Mouse (Mus musculus): Measurements from ENCODE around the gene B4galt3. TPM values are rescaled to one million over a fixed set of nuclear protein-coding genes. Genes with fewer than 3 reads are reported as not detected.
A peak's percentile ranks its signal among the peaks of the same experiment; 100 is the strongest.

Gene B4galt3
- polyA plus RNA-seq, 1 experiment from 2014 or later = 65.2 TPM

DNA sequence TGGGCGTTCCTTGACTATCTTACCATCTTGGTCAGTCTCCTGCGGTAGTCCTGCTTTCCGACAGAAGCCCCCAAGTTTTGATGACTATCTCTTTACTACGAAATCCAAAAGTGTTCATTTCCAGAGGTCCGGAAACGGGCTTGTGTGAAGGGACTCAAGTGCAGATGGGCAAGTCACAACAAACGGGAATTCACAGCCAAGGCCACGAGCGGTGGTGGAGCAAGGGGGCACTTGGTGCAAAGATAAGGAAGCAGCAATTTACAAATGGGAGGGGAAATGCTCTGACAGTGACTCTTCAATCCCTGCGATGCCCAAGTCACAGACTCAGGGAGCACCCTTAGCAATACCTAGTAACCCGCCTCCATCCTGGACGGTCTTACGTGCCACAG, 22.7 kb upstream of the B4galt3 start:
- Histone ChIP-seq H3K9me3 (no peaks in the 10 kb centered on the region), H3K27me3 (ENCODE audit: poor library complexity, severe bottlenecking) (peaks cover 5% of the 10 kb centered on the region), H3K4me1 (peaks cover 66% of the 10 kb centered on the region), H3K4me3 (peak overlapping the region; percentile 84), H3K36me3 (replicated peaks) (peaks cover 32% of the 10 kb centered on the region), H3K27ac (peak overlapping the region; percentile 95)
- no peak for DNase-seq (ENCODE audit: extremely low spot score, low spot score)
- 16% methylated on average over 13 of the region's 13 CpGs for WGBS

DNA sequence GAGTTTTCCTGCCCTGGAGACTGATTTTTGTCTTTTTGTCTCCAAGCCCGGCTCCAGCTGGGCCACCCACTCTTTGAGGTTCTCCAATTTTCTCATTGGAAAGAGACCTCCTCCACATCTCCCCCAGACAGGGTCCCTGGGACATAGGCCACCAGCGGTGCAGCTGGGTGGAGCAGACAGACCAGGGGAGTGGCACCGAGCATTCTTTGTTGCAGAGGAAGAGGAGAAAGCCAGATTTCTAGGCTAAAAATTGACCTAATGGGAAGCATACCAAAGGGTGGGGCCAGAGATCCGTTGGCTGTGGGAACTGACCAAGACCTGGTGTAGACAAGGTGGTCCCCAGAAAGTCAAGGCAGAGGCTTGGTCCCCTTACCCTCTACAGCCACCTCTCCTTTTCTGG, 22.2 kb upstream of the B4galt3 start:
- WGBS = 37% methylated on average over 4 of the region's 4 CpGs
- Histone ChIP-seq H3K36me3 (replicated peaks) (peaks cover 32% of the 10 kb centered on the region), H3K4me3 (peak overlapping the region; percentile 84), H3K27me3 (ENCODE audit: poor library complexity, severe bottlenecking) (peaks cover 10% of the 10 kb centered on the region), H3K27ac (peak overlapping the region; percentile 95), H3K9me3 (no peaks in the 10 kb centered on the region), H3K4me1 (peaks cover 71% of the 10 kb centered on the region)
- no peak for DNase-seq (ENCODE audit: extremely low spot score, low spot score)

DNA sequence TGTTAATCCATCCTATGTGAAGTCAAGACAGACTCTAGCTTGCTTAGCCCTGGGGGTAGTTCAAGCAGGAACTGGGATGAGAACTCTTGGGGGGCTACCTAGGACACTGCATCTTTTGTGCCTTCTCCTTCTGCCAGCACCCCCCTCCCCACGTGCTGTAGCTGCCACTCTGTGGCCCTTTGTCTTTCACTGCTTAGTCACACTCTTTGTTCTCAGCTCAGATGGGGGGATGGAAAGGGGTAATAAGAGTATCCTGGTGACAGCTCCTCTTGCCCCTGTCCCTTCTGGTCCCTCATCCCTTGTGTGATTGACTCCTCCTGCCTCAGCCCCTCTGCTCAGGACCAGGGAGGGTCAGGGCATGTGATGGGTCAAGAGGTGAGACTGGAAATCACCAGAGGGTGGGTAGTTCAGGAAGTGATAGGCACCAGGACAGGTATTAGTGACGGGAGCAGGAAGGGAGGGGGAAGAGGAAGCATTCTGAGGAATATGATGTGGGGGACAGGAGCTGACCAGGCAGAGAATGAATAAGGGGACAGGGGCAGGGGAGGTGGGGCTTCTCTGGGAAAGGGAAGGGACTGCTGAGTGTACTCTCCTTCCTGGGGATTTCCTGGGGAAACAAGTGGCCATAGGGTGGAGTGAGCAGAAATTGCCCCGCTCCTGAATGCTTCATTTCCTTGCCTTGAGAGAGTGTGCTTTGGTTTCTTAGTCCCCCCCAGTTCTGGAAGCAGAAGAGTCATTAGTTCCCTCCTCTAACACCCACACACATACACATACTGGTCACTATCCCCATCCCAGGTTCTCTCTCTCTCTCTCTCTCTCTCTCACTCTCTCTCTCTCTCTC, 21.5 kb upstream of the B4galt3 start:
- 31% methylated on average over 3 of the region's 3 CpGs for WGBS
- H3K9me3 ChIP-seq = no peaks in the 10 kb centered on the region
- peaks cover 30% of the 10 kb centered on the region for H3K36me3 ChIP-seq (replicated peaks)
- peak overlapping the region; percentile 95 for H3K27ac ChIP-seq
- H3K4me1 ChIP-seq = peaks cover 77% of the 10 kb centered on the region
- DNase-seq (ENCODE audit: extremely low spot score, low spot score) = no peak
- peaks cover 14% of the 10 kb centered on the region for H3K27me3 ChIP-seq (ENCODE audit: poor library complexity, severe bottlenecking)
- peak overlapping the region; percentile 84; the same call in 1 of the 2 replicates for H3K4me3 ChIP-seq

DNA sequence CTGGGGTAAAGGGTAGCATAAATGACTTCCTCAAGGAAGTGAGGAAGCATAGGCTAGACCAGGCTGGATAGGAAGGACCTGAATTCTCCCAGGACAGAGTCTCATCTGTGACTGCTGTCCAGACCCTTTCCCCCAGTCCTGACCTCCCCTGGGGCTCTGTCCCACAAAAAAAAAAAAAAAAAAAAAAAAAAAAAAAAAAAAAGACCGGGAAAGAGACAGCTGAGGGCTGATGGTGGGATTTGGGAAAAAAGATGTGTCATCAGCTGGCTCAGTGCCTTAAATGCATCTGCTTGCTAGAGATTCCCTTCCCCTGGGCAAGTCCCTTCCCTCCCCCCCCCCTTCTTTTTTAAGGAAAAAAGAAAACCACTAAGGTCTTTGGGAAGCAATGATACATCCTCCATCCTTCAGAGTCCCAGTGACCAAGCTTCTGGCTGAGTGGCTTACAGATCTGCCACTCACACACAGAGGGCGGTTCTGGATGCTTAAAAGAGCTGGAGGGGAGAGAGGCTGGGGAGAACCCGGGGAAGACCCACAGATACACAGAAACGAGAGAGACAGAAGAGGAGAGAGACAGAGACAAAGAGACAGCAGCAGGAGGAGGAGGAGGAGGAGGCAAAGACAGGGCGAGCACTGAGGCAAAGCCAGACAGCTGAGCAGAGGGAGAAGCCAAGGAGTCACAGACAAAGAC, 20.1 kb upstream of the B4galt3 start, which contains the start of gene Adamts4:
Gene Adamts4, plus strand, starts transcription at position 509 of the 688 bp plus-strand sequence.
- peak within 1 kb of the TSS; percentile 53 for H3K4me3 ChIP-seq
- H3K9me3 ChIP-seq = no peaks in the 10 kb centered on the region
- H3K27ac ChIP-seq = peak within 1 kb of the TSS; percentile 95
- H3K27me3 ChIP-seq (ENCODE audit: poor library complexity, severe bottlenecking) = peaks cover 14% of the 10 kb centered on the region
- 12% methylated on average over 5 of the region's 5 CpGs for WGBS
- DNase-seq (ENCODE audit: extremely low spot score, low spot score) = peak; percentile 54
- H3K4me1 ChIP-seq = peaks cover 77% of the 10 kb centered on the region
- peaks cover 30% of the 10 kb centered on the region for H3K36me3 ChIP-seq (replicated peaks)

DNA sequence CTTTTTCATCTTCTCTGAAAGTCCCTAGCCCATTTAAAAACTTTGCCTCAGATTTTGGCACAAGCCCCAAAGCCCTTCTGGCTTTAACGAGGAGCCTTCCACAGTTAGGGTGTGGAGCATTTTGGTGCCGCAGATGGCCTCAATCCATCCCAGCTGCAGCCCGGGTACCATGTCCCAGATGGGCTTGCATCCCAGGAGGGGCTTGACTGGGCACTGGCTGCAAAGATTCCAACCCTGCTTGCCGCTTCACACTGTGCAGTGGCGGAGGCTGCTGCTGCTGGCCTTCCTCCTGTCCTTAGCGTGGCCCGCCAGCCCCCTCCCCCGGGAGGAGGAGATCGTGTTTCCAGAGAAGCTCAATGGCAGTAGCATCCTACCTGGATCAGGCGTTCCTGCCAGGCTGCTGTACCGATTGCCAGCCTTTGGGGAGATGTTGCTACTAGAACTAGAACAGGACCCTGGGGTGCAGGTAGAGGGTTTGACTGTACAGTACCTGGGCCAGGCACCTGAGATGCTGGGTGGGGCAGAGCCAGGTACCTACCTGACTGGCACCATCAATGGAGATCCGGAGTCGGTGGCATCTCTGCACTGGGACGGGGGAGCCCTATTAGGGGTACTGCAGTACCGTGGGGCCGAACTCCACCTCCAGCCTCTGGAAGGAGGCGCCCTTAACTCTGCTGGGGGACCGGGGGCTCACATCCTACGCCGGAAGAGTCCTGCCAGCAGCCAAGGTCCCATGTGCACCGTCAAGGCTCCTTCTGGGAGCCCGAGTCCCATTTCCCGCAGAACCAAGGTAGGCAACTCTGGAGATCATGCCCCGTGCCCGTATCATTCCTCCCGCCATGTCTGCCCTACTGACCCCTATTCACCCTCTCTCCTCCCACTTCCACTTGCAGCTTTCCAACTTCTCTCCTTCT, 19.2 kb upstream of the B4galt3 start, which contains the start of gene Ndufs2:
Gene Ndufs2, minus strand, starts transcription at position 709 of the 914 bp plus-strand sequence.
- H3K36me3 ChIP-seq (replicated peaks) = peaks cover 29% of the 10 kb centered on the region
- no peak for DNase-seq (ENCODE audit: extremely low spot score, low spot score)
- H3K4me3 ChIP-seq = peak within 1 kb of the TSS; percentile 53
- peak within 1 kb of the TSS; percentile 87 for H3K27ac ChIP-seq
- H3K4me1 ChIP-seq = peaks cover 70% of the 10 kb centered on the region
- peaks cover 14% of the 10 kb centered on the region for H3K27me3 ChIP-seq (ENCODE audit: poor library complexity, severe bottlenecking)
- 12% methylated on average over 26 of the region's 26 CpGs for WGBS
- no peaks in the 10 kb centered on the region for H3K9me3 ChIP-seq

DNA sequence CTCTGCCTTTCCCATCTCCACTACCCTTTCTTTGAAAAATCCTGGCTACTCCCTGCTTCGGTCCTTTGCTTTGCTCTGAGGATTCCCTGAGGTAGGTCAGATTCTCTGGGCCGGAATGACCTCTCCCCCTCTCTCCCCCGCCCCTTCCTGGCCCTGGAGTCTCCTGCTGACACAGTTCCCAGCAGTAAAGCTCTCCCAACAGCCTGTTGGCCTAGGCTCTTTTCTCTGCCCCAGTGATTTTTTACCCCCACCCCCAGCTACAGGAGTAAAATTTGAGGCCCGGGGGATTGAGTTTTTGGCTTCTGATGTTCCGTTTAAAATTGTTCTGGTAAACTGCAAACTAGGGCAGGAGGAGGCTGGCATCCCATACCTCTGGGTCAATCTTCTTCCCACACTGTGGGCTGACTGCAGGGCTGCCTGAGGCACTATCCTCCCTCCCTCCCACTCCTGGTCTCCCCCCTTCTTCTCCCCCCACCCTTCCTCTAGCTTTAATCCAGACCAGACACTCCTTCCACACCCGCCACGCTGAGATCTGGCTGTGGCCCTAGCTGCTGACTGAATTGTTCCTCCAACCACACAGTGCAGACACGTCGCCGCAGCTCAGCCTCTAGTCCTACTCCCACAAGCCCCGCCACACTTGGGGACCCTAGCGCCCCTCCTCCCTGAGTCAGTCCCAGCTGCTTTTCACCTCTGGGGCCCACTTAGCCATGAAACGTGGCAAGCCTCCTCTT, 18.4 kb upstream of the B4galt3 start:
- peak; percentile 56 for DNase-seq (ENCODE audit: extremely low spot score, low spot score)
- peak overlapping the region; percentile 87 for H3K27ac ChIP-seq
- H3K27me3 ChIP-seq (ENCODE audit: poor library complexity, severe bottlenecking) = peaks cover 14% of the 10 kb centered on the region
- 3% methylated on average over 13 of the region's 13 CpGs for WGBS
- peak overlapping the region; percentile 53 for H3K4me3 ChIP-seq
- no peaks in the 10 kb centered on the region for H3K9me3 ChIP-seq
- H3K36me3 ChIP-seq (replicated peaks) = peaks cover 37% of the 10 kb centered on the region
- peaks cover 65% of the 10 kb centered on the region for H3K4me1 ChIP-seq

DNA sequence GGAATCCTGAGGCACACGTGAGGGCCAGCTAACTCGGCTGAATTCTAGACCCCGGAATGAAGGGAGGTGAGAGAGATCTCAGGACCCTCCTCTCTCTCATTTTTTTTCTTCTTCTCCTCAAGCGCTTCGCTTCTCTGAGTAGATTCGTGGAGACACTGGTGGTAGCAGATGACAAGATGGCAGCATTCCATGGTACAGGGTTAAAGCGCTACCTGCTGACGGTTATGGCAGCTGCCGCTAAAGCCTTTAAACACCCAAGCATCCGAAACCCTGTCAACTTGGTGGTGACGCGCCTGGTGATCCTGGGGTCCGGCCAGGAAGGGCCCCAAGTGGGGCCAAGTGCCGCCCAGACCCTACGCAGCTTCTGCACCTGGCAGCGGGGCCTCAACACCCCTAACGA, 17.7 kb upstream of the B4galt3 start:
- Histone ChIP-seq H3K9me3 (no peaks in the 10 kb centered on the region), H3K4me1 (peaks cover 64% of the 10 kb centered on the region), H3K27ac (peak overlapping the region; percentile 87), H3K27me3 (ENCODE audit: poor library complexity, severe bottlenecking) (peaks cover 14% of the 10 kb centered on the region), H3K4me3 (peak overlapping the region; percentile 53), H3K36me3 (replicated peaks) (peaks cover 40% of the 10 kb centered on the region)
- WGBS = 42% methylated on average over 17 of the region's 17 CpGs
- no peak for DNase-seq (ENCODE audit: extremely low spot score, low spot score)

DNA sequence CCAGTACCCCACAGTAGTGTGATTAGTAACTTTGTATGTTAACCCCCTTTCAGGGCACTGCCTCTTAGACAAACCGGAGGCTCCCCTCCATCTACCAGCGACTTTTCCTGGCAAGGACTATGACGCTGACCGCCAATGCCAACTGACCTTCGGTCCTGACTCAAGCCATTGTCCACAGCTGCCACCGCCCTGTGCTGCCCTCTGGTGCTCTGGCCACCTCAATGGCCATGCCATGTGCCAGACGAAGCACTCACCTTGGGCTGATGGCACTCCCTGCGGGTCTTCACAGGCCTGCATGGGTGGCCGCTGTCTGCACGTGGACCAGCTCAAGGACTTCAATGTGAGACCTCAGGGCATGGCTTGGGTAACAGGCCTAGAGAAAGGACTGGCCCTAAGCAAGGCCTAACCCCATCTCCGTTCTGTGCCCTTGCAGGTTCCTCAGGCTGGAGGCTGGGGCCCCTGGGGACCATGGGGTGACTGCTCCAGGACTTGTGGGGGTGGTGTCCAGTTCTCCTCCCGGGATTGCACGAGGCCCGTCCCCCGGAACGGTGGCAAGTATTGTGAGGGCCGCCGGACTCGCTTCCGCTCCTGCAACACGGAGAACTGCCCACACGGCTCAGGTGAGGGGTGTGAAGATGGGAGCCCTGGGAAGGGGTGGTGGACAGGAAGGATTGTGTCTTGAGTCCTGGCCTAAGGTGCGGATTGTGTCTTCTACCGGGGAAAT, 13.9 kb upstream of the B4galt3 start:
- H3K4me3 ChIP-seq = no peak overlapping the region
- H3K27me3 ChIP-seq (ENCODE audit: poor library complexity, severe bottlenecking) = peaks cover 12% of the 10 kb centered on the region
- no peak for DNase-seq (ENCODE audit: extremely low spot score, low spot score)
- peaks cover 26% of the 10 kb centered on the region for H3K4me1 ChIP-seq
- 92% methylated on average over 24 of the region's 24 CpGs for WGBS
- 0 out of 2 replicates have a peak overlapping the region, but pooled peaks have one; percentile 0 for H3K27ac ChIP-seq
- H3K36me3 ChIP-seq (replicated peaks) = peaks cover 56% of the 10 kb centered on the region
- no peaks in the 10 kb centered on the region for H3K9me3 ChIP-seq

DNA sequence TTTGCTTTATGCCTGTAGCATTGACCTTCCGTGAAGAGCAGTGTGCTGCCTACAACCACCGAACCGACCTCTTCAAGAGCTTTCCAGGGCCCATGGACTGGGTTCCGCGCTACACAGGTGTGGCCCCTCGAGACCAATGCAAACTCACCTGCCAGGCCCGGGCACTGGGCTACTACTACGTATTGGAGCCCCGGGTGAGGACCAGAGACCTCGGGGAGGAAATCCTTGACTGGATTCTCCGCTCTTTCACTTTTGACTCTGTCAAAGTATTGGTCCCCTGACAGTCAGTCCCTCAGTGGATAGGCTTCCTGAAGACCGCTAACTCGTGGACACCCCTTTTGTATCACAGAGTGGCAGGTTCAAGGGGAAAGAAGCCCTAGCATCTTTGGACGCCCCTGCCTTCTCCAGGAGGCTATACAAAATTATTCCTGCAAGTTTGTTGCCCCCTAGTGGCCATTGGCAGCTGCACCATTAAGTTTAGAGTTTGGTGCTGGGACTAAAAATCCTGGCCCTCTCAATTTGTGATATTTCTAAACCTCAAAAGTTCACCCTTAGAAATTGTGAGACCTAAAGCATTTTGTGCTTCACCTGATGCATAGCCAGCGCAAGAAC, 13.1 kb upstream of the B4galt3 start:
- no peak overlapping the region for H3K4me3 ChIP-seq
- H3K27me3 ChIP-seq (ENCODE audit: poor library complexity, severe bottlenecking) = peaks cover 11% of the 10 kb centered on the region; the same call in 1 of the 2 replicates
- peaks cover 56% of the 10 kb centered on the region for H3K36me3 ChIP-seq (replicated peaks)
- WGBS = 69% methylated on average over 15 of the region's 15 CpGs
- H3K4me1 ChIP-seq = peaks cover 19% of the 10 kb centered on the region
- no peak overlapping the region for H3K27ac ChIP-seq
- DNase-seq (ENCODE audit: extremely low spot score, low spot score) = peak; percentile 60
- no peaks in the 10 kb centered on the region for H3K9me3 ChIP-seq

DNA sequence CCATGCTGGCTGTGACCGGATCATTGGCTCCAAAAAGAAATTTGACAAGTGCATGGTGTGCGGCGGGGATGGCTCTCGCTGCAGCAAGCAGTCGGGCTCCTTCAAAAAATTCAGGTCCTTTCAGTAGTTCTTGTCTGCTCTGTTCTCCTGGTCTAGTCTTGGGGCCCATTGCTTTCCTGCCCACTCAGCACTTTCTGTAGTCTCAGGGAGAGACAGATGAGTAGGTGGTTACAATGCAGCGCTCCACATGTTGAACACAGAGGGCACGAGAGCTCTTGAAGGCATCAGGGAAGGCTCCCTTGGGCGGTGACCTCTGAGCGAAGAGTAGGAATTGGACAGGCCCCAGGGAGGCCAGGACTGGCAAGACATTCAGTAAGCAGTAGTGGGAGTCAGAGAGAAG, 12.3 kb upstream of the B4galt3 start:
- no peak for DNase-seq (ENCODE audit: extremely low spot score, low spot score)
- Histone ChIP-seq H3K27ac (no peak overlapping the region), H3K36me3 (replicated peaks) (peaks cover 53% of the 10 kb centered on the region), H3K4me3 (no peak overlapping the region), H3K27me3 (ENCODE audit: poor library complexity, severe bottlenecking) (peaks cover 8% of the 10 kb centered on the region; the same call in 1 of the 2 replicates), H3K4me1 (peaks cover 19% of the 10 kb centered on the region), H3K9me3 (no peaks in the 10 kb centered on the region)
- WGBS = 91% methylated on average over 9 of the region's 9 CpGs

DNA sequence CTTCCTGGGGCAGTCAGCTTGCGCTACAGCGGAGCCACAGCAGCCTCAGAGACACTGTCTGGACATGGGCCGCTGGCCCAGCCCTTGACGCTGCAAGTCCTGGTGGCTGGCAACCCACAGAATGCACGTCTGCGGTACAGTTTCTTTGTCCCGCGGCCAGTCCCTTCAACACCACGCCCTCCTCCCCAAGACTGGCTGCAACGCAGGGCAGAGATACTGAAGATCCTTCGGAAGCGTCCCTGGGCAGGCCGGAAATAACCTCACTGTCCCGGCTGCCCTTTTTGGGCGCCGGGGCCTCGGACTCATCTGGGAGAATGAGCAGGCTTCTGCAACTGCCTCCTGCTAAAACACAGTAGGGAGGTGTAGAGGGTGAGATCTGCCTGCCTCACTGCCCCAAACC, 11.2 kb upstream of the B4galt3 start:
- Histone ChIP-seq H3K4me3 (no peak overlapping the region), H3K9me3 (no peaks in the 10 kb centered on the region), H3K27ac (no peak overlapping the region), H3K36me3 (replicated peaks) (peaks cover 44% of the 10 kb centered on the region), H3K27me3 (ENCODE audit: poor library complexity, severe bottlenecking) (0 out of 2 replicates have a peak, but pooled peaks cover 3% of the 10 kb centered on the region), H3K4me1 (peaks cover 22% of the 10 kb centered on the region)
- WGBS = 86% methylated on average over 17 of the region's 17 CpGs
- no peak for DNase-seq (ENCODE audit: extremely low spot score, low spot score)
